Mouse (Mus musculus) spleen, embryonic (tissue): ENCODE results near the gene Afg1l.

Experiments
- CTCF ChIA-PET: fragments of 350-600 bp; sonication (Branson Sonifier 250); formaldehyde crosslinking; loops from one replicate; lab custom pipeline; 2022; lab: Charles Lee

Gene Afg1l

GRCm38 (mm10) chr10:42384946-42385644, 93.3 kb downstream of the Afg1l start:
- CTCF ChIA-PET = interaction anchor here (0.5 kb wide), 1 partner anchor 42 kb away, joined by 3 read pairs; no protein-coding TSS in a partner anchor

GRCm38 (mm10) chr10:42383708-42384107, 94.7 kb downstream of the Afg1l start:
- CTCF ChIA-PET = interaction anchor here (0.7 kb wide), 1 partner anchor 614 kb away, joined by 3 read pairs; no protein-coding TSS in a partner anchor

- CTCF ChIA-PET = no interaction called here
Measured at GRCm38 (mm10) chr10:42364216-42364615, 114.1 kb downstream of the Afg1l start.

DNA sequence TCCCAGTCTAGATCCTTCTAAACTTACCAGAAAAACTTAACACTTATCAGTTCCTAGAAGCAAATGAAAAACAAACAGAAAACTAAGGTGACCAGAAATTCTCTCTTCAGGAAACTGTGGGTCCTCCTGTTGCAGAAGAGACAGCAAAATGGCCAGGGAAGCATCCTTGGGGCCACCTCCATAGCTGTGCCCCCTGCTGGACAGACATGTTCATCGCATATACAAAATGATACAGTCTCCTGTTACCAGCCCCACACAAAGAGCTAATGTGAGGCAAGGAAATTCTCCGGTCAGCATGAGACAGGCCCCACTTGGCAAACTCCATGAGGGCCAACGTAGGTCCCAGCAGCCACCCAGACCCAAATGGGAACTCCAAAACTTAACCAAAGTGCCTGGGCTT, 122.4 kb downstream of the Afg1l start:
- CTCF ChIA-PET = no interaction called here

GRCm38 (mm10) chr10:42347986-42348385, 130.4 kb downstream of the Afg1l start:
- CTCF ChIA-PET = no interaction called here

DNA sequence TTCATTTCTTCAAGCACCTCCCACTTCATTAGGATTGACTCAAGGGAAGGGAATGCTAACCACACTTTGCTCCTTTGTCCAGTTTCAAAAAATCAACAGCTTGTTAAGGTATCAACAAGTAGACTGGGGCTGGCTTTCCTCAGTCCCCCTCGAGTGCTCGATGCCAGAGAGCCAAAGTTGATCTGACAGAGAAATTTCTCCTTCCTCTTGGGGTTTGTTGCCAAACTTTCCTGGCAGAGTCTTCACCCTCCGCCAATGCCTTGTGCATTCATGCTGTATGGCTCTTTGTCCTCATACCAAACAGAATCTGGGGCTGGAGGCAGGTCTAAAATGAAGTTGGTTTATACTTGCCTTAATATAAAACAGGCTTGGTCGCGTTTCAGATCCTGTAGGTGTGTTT, 131.2 kb downstream of the Afg1l start:
- CTCF ChIA-PET = no interaction called here

GRCm38 (mm10) chr10:42346179-42346877, 132.0 kb downstream of the Afg1l start:
- CTCF ChIA-PET = no interaction called here

- CTCF ChIA-PET = no interaction called here
Measured at GRCm38 (mm10) chr10:42342714-42343113, 135.7 kb downstream of the Afg1l start.

DNA sequence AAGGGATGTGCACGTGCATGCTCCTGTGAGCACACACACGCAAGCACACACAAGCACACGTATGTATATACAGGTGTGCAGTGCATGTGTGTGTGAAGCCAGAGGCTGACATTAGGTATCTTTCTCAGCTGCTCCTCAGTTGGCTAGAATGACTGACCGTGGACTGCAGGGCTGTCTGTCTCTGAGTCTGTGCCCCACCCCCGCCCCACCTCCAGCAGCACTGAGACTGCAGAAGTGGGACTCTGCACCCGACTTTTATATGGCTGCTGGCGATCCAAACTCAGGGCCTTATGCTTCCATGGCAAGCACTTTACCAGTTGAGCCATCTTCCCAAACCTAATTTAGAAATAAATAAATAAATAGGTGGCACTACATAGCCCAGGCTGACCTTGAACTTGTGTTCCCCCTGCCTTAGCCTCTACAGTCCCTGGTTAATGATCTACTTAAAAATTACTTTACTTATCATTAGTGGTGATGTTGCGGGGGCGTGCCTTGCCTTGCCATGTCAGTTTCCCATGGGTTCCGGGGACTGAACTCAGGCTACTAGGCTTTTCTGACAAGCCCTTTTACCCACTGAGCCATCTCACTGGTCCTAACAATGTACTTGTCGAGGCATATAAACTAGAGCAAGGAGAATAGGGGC, 136.4 kb downstream of the Afg1l start:
- CTCF ChIA-PET = no interaction called here

DNA sequence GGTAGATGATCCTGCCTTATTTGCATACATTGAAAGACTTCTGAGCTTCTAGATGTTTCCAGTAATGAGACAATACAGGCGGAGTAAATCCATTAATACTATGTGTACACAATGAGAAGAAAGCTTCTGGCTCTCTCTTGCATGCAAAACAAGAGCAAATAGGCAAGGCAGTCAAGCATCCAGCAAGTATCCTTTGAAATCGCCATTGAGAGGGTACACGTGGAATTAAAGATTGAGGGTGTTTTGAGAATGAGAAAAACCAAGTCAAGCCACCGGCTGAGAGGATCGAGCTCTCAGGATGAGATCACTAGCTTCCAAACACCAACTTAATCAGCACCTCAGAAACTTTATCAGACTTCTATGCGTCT, 138.0 kb downstream of the Afg1l start:
- CTCF ChIA-PET = no interaction called here

DNA sequence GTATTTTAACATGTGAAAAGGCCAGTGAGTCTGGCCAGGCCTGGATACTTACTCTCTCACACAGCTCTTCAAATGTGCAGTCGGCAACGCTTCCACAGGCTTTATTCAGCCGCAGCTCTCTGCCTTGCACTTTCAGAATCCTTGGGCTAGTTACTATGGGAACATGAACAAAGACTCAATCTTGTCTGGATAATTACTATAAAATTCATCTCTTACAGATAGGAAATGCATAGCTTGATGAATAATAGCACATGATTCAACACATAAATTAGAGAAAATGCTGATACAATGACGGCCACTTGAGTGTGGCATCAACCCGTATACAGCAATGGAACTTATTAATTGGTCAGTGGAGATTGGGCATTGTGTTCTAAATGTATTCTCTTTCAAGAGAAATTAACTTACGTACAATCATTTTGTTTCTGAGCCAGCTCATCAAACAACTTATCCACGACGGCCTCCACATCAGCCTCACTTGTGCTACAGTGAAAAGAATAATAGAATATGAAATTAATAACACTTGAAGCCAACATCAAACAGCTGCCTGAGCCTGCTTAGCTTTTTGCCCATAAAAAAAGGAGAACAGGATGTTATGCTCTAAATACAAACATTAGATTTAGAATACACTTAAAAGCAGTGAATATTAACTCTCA, 138.5 kb downstream of the Afg1l start:
- CTCF ChIA-PET = no interaction called here

DNA sequence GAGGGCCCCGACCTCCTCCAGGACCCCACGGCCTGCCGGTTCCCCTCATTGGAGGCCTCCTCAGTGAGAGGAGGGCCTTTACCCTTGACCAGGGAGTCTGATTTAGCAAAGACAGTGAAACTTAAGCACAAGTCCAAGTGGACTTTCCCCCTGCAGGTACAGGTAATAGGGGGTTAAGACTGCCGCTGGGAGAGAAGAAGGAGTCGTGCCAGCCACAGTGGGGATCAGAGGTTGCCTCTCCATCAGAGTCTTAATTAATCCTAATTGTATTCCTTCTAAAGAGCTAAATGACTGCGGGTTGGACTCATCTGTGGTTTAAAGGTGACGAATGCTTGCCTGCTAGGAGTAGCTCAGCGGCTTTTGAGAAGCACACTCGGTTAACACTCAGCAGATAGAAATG, 139.9 kb downstream of the Afg1l start:
- CTCF ChIA-PET = no interaction called here

- CTCF ChIA-PET = no interaction called here
Measured at GRCm38 (mm10) chr10:42327576-42327975, 150.8 kb downstream of the Afg1l start.

DNA sequence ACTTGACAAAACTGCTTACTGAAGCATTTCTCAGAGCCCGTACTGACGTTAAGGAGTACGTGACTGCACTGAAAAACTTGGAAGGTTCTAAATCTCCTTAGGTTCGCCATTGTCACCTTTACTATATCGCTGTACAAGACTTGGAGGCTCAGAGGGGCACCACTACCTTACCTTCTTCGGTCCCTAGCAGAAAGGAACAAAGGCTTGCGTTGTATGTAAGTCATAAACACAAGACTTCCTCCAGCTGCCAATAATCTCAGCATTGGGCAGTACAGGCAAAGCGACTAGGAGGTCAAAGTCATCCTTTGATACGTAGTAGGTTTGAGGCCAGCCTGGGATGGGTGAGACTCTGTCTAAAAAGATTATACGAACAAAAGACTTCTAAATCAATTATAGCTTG, 153.1 kb downstream of the Afg1l start:
- CTCF ChIA-PET = no interaction called here

DNA sequence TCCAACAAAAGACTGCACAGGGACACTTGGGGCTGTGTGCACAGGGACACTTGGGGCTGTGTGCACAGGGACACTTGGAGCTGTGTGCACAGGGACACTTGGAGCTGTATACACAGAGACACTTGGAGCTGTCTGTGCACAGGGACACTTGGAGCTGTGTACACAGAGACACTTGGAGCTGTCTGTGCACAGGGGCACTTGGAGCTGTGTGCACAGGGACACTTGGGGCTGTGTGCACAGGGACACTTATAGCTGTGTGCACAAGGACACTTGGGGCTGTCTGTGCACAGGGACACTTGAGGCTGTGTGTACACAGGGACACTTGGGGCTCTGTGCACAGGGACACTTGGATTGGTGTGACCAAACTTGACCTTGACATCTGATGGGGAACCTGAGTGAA, 154.4 kb downstream of the Afg1l start:
- CTCF ChIA-PET = no interaction called here

DNA sequence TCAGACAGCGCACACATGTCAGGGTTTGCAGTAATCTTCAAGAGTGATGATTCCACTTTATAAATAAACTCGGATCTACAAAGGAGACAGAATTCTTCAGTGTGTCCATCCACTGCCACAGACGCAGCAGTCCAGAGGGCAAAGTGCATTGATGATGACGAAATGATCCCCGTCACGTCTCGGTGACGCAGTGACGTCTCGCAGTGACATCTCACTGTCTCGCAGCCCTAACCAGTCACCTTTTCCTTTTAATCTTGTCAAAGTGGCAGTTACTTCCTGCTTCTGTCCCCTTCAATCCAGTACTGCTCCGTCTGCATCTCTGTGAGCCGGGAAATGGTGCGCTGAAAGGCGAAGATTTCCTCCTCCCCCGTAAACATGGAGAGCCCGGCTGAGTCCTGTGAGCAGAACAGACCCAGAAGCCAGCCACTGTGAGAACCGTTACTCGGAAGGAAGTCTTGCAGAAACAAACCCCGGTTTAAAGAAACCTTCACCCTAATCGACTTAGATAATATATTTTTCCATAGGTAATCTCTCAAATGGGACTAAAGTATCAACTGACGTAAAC, 165.1 kb downstream of the Afg1l start:
- CTCF ChIA-PET = interaction anchor here (0.7 kb wide), 1 partner anchor 191 kb away, joined by 4 read pairs; no protein-coding TSS in a partner anchor

GRCm38 (mm10) chr10:42312557-42312956, 165.8 kb downstream of the Afg1l start:
- CTCF ChIA-PET = no interaction called here

DNA sequence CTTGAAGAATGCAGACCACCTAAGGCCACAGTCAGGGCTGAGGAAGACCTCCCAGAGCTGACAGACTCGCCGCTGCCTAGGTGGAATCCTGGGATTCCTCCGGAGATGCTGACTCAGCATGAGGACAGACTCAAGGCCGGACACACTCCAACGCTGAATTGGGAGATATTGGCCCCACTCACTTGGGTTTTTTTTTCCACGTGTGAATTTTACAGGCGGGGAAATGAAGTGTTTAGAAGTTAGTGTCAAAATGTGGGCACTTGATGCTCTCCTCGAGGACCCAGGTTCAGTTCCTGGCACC, 169.7 kb downstream of the Afg1l start:
- CTCF ChIA-PET = interaction anchor here (1.0 kb wide), 1 partner anchor 680 kb away, joined by 3 read pairs; no protein-coding TSS in a partner anchor

- CTCF ChIA-PET = interaction anchor here (0.5 to 1.0 kb wide), 2 partner anchors 681 to 954 kb away, joined by 3 read pairs; no protein-coding TSS in a partner anchor
Measured at GRCm38 (mm10) chr10:42307980-42308686, 170.2 kb downstream of the Afg1l start.

DNA sequence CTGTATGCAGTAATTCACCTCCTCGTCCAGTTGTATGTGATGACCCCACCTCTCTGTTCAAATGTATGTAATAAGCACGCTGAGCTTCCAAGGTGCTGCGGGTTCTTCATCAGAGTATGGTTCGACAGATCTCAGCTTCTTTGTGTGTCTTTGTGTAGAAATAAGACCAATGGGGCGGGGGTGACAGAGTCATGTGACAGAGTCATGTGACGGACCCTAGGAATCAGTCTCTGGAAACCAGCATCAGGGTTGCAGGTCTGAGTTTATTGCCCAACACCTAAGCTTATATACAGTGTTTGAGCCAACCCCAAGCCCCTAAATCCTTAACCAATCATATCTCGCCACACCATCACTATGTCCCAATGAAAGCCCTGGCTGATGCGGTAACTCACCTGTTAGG, 171.9 kb downstream of the Afg1l start:
- CTCF ChIA-PET = interaction anchor here (0.6 kb wide), 1 partner anchor 354 kb away, joined by 3 read pairs; no protein-coding TSS in a partner anchor

DNA sequence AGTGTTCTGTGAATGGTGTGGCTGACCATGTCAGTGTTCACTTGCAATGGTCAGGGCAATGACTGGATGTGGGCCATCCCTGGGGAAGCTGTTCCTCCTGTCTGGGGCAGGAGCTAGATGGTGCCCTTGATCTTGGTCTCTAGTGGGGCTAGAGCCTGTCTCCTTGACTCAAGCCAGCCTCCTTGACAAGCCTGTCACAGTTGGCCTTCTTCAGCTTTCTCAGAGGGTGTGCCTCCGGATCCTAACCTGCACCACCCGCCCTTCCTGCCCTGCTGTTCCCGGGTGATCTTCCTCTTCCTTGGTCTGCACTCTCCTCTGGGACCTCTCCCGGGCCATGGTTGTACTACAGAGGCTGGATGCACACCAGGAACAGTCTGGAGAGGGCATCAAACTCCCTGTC, 177.6 kb downstream of the Afg1l start:
- CTCF ChIA-PET = no interaction called here
